Mouse (Mus musculus): Measurements from ENCODE around the gene Ahcy. TPM values are rescaled to one million over a fixed set of nuclear protein-coding genes. Genes with fewer than 3 reads are reported as not detected.
A peak's percentile ranks its signal among the peaks of the same experiment; 100 is the strongest.
"Not testable (repeated sequence)": the region's sequence is repeated elsewhere in the genome, so short reads cannot be mapped to it uniquely, and the experiment has no call there.

Ahcy gene
- 61.2 and 62.6 TPM in 2 replicates for polyA plus RNA-seq (2016; fragmentation: Nextera tagmentation; extraction: Ambion mirVana)

DNA sequence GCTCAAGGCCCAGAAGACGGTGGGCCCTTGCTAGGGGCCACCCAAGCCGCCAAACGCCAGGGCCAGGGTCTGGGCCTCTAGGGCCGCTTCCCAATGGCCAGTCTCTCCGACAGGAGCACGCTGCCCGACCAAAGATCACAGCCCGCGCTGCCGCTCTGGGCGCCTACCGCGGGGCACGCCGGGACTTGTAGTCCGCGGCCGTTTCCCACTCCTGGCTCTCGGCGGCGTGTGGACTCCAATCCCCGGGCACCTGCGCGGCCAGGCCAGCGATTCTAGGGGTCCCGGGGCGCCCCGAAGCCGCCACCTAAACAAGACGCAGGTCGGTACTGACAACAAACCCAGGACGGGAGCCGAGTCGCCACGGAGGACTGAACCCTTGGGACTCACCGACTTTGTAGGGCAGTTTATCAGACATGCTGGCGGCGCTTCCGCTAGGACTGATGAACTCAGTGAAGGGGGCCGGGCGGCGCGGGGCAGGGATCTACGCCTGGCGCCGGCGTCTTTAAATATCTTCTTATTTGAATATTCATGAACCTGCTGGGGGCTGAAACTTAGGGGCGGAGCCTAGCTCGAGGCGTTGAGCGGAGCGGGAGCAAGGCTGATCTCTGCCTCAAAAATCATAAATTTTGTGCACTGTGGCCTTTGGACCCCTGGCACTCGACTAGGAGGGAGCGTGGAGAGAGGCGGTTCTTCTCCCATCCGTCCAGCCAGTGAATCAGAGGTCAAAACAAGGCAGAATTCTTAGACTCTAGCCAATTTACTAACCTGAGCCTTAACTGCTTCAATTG is at the start of gene Ahcy:
Ahcy (minus strand) TSS at position 520 of the 788 bp plus-strand sequence.
- H3K4me3 ChIP-seq (replicated peaks): peak within 1 kb of the TSS; percentile 56
- no peaks in the 10 kb centered on the region for H3K9me3 ChIP-seq
- no peaks in the 10 kb centered on the region for H3K27me3 ChIP-seq
- peak; percentile 95 for ATAC-seq (ENCODE audit: low FRiP score)
- under 1% methylated on average over 56 of the region's 56 CpGs for WGBS
- no peaks in the 10 kb centered on the region for H3K36me3 ChIP-seq (replicated peaks)
- peak within 1 kb of the TSS; percentile 76 for H3K27ac ChIP-seq
- H3K9ac ChIP-seq: peak within 1 kb of the TSS; percentile 62
- peak within 1 kb of the TSS; percentile 63 for H3K4me2 ChIP-seq
- H3K4me1 ChIP-seq: peaks cover 24% of the 10 kb centered on the region

DNA sequence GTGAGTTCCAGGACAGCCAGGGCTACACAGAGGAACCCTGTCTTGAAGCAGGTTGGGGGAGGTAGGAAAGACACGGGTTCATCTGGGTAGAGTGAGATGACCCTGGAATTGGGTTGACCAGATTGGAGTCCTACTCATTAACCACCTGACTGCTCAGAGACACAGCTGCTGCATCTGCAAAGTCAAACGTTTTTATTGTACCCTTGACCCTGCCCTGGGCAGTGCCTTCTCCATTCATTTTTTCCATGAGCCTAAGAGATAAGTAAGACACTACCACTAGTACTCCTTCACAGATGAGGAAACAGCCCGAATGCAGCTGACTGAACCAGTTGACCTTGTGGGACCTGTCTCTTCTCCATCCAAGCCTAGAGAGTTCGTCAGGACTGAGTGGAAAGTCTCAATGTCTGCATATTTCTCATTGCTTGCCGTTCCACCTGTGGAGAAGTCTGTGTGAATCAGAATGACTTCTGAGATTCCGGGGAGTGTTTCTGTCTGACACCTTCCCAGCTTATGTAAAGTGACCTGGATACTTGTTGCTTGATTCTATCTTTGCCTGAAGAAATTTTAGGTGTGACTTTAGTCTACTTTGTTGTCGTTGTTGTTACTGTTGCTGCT is 41.0 kb upstream of the Ahcy start:
- Histone ChIP-seq H3K27ac (no peak overlapping the region), H3K27me3 (no peaks in the 10 kb centered on the region), H3K4me1 (no peaks in the 10 kb centered on the region), H3K9ac (no peak overlapping the region), H3K36me3 (replicated peaks) (no peaks in the 10 kb centered on the region), H3K9me3 (no peaks in the 10 kb centered on the region), H3K4me3 (replicated peaks) (no peak overlapping the region), H3K4me2 (no peak overlapping the region)
- no peak for ATAC-seq (ENCODE audit: low FRiP score)
- WGBS: 77% methylated on average over 7 of the region's 7 CpGs

DNA sequence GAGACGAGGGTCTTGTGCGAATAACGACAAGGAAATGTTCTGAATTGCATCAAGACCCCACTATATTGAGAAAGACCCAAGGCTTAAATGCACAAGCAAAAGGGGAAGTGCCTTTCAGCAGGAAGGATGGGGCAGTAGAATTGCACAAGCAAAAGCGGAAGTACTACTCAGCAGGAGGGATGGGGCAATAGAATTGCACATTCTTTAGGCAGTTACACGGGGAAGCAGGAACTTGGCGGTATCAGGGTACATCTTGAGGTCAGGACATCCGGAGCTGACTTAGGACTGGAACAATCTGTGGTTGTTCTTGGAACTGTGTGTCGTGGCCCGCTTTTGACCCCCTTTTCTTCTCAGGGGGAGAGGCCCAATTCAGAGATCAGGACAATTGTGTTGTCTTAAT is 33.0 kb upstream of the Ahcy start:
- H3K4me3 ChIP-seq (replicated peaks); H3K9me3 ChIP-seq; ATAC-seq (ENCODE audit: low FRiP score); H3K4me2 ChIP-seq; H3K9ac ChIP-seq; H3K4me1 ChIP-seq; H3K36me3 ChIP-seq (replicated peaks); H3K27ac ChIP-seq; H3K27me3 ChIP-seq: not testable (repeated sequence)
- WGBS: 83% methylated on average over 9 of the region's 9 CpGs

DNA sequence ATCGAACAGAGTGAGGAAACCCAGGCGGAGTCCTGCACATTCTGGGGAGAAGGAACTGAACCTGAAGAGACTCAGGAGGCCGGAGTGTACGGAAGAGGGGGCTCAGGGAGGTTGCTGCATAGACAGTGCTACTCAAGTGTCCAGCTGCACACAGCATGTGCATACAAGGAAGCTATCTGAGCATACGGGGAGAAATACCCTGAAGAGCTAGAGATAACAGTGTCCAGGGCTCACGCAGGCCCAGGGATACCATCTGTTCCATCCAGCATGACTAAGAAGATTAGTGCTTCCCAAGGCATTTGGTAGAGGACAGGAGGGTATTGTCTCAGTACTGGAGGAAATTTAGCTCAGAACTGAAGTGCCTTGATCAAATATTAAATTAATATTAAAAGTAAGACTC is 29.3 kb upstream of the Ahcy start:
- no peak overlapping the region for H3K27ac ChIP-seq
- H3K27me3 ChIP-seq: no peaks in the 10 kb centered on the region
- no peaks in the 10 kb centered on the region for H3K4me1 ChIP-seq
- H3K4me2 ChIP-seq: no peak overlapping the region
- H3K9me3 ChIP-seq: no peaks in the 10 kb centered on the region
- H3K4me3 ChIP-seq (replicated peaks): no peak overlapping the region
- no peaks in the 10 kb centered on the region for H3K36me3 ChIP-seq (replicated peaks)
- H3K9ac ChIP-seq: no peak overlapping the region
- no peak for ATAC-seq (ENCODE audit: low FRiP score)
- WGBS: 71% methylated on average over 6 of the region's 6 CpGs

DNA sequence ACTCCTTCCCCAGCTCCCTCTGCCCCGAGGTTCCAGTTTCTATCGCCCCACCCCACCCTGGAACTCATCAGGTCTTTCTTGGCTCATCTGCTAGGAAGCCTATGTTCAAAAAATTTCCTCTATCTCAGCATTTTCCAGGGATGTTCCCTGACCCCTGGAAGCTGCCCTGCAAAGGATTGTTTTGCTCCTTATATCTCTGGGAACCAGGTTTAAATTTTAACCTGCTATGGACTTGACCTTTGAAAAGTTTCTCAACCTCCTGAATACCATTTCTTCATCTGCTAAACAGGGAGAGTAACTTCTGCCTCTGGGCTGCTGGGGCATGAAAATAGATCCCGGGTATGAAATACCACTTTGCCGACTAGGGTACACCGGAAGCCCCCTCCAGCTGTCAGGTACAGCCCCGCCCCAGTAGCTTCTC is 27.5 kb upstream of the Ahcy start:
- ATAC-seq (ENCODE audit: low FRiP score): no peak
- Histone ChIP-seq H3K27ac (no peak overlapping the region), H3K4me1 (no peaks in the 10 kb centered on the region), H3K36me3 (replicated peaks) (no peaks in the 10 kb centered on the region), H3K9me3 (no peaks in the 10 kb centered on the region), H3K27me3 (no peaks in the 10 kb centered on the region), H3K4me2 (no peak overlapping the region), H3K4me3 (replicated peaks) (no peak overlapping the region), H3K9ac (no peak overlapping the region)
- 71% methylated on average over 6 of the region's 6 CpGs for WGBS

DNA sequence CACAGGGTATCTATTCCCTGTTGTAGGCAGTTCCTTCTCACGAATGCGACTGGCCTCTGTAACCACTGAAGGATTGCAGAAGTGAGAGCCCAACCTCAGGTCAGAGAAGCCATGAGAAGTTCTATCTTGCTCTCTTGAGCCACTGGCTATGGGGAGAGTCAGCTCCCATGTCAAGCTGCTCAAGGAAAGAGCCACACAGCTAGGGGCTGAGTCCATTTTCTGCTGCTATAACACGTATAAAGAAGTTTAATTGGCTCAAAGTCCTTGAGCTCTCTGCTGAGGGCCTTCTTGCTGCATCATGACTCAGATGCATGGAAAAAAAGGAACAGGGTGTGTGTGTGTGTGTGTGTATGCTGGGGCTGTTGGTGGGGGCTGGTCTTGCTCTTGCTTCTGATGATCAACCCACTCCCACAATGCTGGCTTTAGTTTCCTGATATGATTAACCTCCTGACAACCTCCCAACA is 26.5 kb upstream of the Ahcy start:
- Histone ChIP-seq H3K9me3 (no peaks in the 10 kb centered on the region), H3K36me3 (replicated peaks) (no peaks in the 10 kb centered on the region), H3K4me2 (no peak overlapping the region), H3K9ac (no peak overlapping the region), H3K4me1 (no peaks in the 10 kb centered on the region), H3K27ac (no peak overlapping the region), H3K4me3 (replicated peaks) (no peak overlapping the region), H3K27me3 (no peaks in the 10 kb centered on the region)
- 88% methylated on average over 3 of the region's 3 CpGs for WGBS
- ATAC-seq (ENCODE audit: low FRiP score): no peak

DNA sequence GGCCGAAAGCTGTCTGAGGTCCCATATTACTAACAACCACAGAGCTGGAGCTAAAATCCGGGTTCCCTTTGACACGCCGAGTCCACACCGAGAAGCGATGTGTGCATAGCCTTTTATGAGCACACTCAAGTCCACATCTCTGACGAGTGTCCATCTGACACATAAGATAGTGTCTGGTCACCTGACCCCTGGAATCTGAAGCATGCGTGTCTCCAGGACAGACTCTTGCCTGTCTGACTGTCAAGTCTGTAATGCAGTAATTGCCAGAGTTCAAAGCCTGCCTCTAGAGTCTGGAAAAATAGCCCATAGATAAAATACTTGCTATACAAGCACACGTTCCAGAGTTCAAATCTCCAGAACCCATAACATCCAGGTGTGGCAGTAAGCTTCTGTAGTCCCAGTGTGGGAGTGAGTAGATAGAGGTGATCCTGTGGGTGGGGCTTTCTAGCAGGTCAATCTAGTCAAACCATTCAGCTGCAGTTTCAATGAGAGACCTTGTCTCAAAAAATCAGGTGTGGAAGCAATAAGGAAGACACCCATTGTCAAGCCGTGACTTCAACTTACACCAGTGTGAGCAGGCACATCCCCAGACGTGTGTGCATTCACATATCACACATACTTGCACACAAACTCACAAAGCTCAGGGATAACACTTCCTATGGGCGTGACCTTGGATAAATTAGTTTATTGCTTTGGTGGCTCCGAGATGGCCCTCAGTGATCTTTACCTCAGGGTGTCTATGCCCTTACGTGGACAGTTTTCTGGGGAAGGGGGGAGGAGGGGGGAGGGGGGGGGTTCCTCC is 25.9 kb upstream of the Ahcy start:
- Histone ChIP-seq H3K9me3 (no peaks in the 10 kb centered on the region), H3K4me1 (no peaks in the 10 kb centered on the region), H3K4me3 (replicated peaks) (no peak overlapping the region), H3K27ac (no peak overlapping the region), H3K27me3 (no peaks in the 10 kb centered on the region), H3K4me2 (no peak overlapping the region), H3K9ac (no peak overlapping the region), H3K36me3 (replicated peaks) (no peaks in the 10 kb centered on the region)
- no peak for ATAC-seq (ENCODE audit: low FRiP score)
- 88% methylated on average over 14 of the region's 14 CpGs for WGBS

DNA sequence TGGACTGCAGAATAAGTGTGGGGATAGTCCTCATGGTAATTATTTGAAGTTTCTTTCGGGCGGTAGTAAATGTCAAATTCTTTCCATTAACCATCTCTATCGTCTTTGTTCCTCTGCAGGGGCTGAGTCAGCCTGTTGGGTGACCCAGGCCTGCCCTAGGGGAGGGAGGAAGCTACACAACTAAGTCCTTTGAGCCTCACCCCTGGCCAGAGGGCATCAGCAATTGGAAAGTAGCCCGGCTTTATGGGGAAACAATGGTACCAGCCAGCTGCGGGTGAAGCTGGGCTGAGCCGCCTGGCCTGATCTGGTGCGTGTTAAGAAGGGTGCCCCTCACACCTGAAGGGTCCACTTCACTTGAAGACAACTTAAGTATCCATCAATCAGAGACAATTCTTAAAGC is 25.1 kb upstream of the Ahcy start:
- no peak overlapping the region for H3K9ac ChIP-seq
- no peaks in the 10 kb centered on the region for H3K36me3 ChIP-seq (replicated peaks)
- H3K27me3 ChIP-seq: no peaks in the 10 kb centered on the region
- no peak overlapping the region for H3K27ac ChIP-seq
- ATAC-seq (ENCODE audit: low FRiP score): no peak
- H3K4me2 ChIP-seq: no peak overlapping the region
- H3K4me3 ChIP-seq (replicated peaks): no peak overlapping the region
- no peaks in the 10 kb centered on the region for H3K4me1 ChIP-seq
- 64% methylated on average over 7 of the region's 7 CpGs for WGBS
- H3K9me3 ChIP-seq: no peaks in the 10 kb centered on the region

DNA sequence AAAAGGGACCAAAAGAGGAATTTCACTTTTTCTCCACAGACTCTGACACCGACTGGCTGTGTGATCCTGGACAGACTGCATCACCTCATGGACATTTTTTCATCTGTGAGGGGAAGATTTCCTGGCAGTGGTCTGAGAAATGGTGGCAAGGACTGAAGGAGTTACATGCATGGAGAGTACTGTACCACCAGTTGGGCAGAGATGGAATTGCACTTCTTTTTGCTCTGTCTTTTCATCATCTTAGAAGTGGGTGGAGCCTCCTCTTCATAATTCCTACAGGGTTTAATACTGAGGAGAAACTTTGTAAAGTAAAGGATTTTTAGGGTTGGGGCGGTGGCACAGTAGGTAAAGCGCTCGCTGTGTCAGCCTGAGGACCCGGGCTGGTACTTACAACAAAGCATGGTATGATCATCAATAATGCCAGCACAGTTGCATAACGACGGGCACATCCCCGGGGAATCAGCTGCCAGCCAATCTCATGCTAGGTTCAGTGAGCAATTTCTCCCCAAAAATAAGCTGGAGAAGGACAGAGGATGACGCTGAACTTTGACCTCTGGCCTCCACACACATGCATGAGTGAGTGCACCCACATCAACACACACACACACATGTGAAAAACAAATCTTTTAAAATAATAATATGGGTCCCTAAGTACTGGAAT is 24.6 kb upstream of the Ahcy start:
- H3K4me2 ChIP-seq: no peak overlapping the region
- ATAC-seq (ENCODE audit: low FRiP score): no peak
- H3K36me3 ChIP-seq (replicated peaks): no peaks in the 10 kb centered on the region
- WGBS: 91% methylated on average over 9 of the region's 9 CpGs
- no peak overlapping the region for H3K9ac ChIP-seq
- no peak overlapping the region for H3K27ac ChIP-seq
- no peak overlapping the region for H3K4me3 ChIP-seq (replicated peaks)
- no peaks in the 10 kb centered on the region for H3K27me3 ChIP-seq
- H3K9me3 ChIP-seq: no peaks in the 10 kb centered on the region
- no peaks in the 10 kb centered on the region for H3K4me1 ChIP-seq

DNA sequence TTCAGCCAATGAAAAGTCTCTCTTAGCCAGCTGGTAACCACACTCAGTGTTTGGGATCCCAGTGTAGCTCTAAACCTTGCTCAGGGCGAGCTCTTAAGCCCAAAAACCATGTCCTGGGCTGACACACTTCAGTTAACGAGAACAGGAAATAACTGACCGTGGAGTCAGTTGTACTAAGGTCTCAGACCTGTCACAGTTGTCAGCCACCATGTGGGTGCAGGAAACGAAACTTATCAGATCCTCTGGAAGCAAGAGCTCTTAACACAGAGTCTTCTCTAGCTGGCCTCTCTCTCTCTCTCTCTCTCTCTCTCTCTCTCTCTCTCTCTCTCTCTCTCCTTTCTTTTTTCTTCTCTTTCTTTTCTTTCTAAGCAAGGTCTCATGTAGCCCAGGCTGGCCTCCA is 19.1 kb upstream of the Ahcy start:
- Histone ChIP-seq H3K27me3 (no peaks in the 10 kb centered on the region), H3K4me1 (no peaks in the 10 kb centered on the region), H3K9ac (no peak overlapping the region), H3K9me3 (no peaks in the 10 kb centered on the region), H3K27ac (no peak overlapping the region), H3K4me3 (replicated peaks) (no peak overlapping the region), H3K36me3 (replicated peaks) (no peaks in the 10 kb centered on the region), H3K4me2 (no peak overlapping the region)
- no peak for ATAC-seq (ENCODE audit: low FRiP score)
- WGBS: 63% methylated on average over 4 of the region's 4 CpGs

DNA sequence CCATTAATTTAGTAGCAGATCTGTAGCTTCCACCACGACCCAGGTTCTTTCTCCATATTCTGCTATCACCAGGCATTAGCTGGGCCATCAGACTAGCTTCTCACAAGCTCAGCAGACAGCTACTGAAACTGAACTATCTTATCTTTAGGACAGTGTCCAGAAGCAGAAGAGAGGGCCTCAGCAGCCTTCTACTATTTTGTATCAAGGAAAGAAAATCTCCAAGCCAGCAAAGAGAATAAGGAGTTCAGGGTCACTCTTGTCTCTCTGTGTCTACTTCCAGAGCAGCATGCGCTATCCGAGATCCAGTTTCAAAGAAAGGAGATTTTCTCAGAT is 17.4 kb upstream of the Ahcy start:
- H3K9ac ChIP-seq: no peak overlapping the region
- no peak overlapping the region for H3K4me2 ChIP-seq
- H3K4me3 ChIP-seq (replicated peaks): no peak overlapping the region
- H3K36me3 ChIP-seq (replicated peaks): no peaks in the 10 kb centered on the region
- no peak for ATAC-seq (ENCODE audit: low FRiP score)
- H3K9me3 ChIP-seq: no peaks in the 10 kb centered on the region
- H3K27ac ChIP-seq: no peak overlapping the region
- 81% methylated on average over 3 of the region's 3 CpGs for WGBS
- no peaks in the 10 kb centered on the region for H3K27me3 ChIP-seq
- H3K4me1 ChIP-seq: no peaks in the 10 kb centered on the region

Measured in forebrain, embryonic 12.5 days (tissue).